Mouse (Mus musculus) stomach, embryonic 15.5 days (tissue): ENCODE results near the gene Lrriq3. TPM values are rescaled to one million over a fixed set of nuclear protein-coding genes. Genes with fewer than 3 reads are reported as not detected.

Experiments used
- ATAC-seq: fragments of 200-750 bp; cut with Nextera tagmentation; 2 replicates; pipeline ENCODE4 v1.8.0; 2017; ENCODE audit warnings: low read depth, moderate number of reproducible peaks, moderate TSS enrichment; ENCODE audit not compliant: insufficient read depth, low FRiP score
- H3K27ac ChIP-seq: fragments of 300-500 bp; sonication (generic); 2 replicates; pipeline ENCODE4 v1.5.1; 2015; ENCODE audit warnings: mild to moderate bottlenecking, inconsistent platforms
- H3K27me3 ChIP-seq: fragments of 300-500 bp; sonication (generic); replicated peaks from 2 replicates; pipeline ENCODE4 v1.6.1; 2015; ENCODE audit warnings: inconsistent platforms
- H3K36me3 ChIP-seq: fragments of 300-500 bp; sonication (generic); 2 replicates; pipeline ENCODE4 v1.6.1; 2015; ENCODE audit warnings: inconsistent platforms
- H3K4me1 ChIP-seq: fragments of 300-500 bp; sonication (generic); 2 replicates; pipeline ENCODE4 v1.6.1; 2015; ENCODE audit warnings: inconsistent platforms
- H3K4me2 ChIP-seq: fragments of 300-500 bp; sonication (generic); 2 replicates; pipeline ENCODE4 v1.6.1; 2015; ENCODE audit warnings: mild to moderate bottlenecking, inconsistent platforms
- H3K4me3 ChIP-seq: fragments of 300-500 bp; sonication (generic); replicated peaks from 2 replicates; pipeline ENCODE4 v1.5.1; 2015; ENCODE audit warnings: inconsistent platforms
- H3K9ac ChIP-seq: fragments of 300-500 bp; sonication (generic); 2 replicates; pipeline ENCODE4 v1.6.1; 2015; ENCODE audit warnings: inconsistent platforms
- H3K9me3 ChIP-seq: fragments of 300-500 bp; sonication (generic); 2 replicates; pipeline ENCODE4 v1.6.1; 2016; ENCODE audit warnings: inconsistent platforms
- WGBS: fragments of 180-500 bp; shearing (Covaris S2); methylation state at CpG from one replicate; pipeline ENCODE4 v1.1.7; 2015; 5-methylcytosine and 5-hydroxymethylcytosine counted together
- polyA plus RNA-seq: library from polyadenylated mRNA; unstranded; fragments of >200 nt; fragmentation: Nextera tagmentation; extraction: Ambion mirVana; gene quantifications from 2 replicates; pipeline ENCODE4 v1.2.1, GENCODE M21; 2015

The Lrriq3 gene
- polyA plus RNA-seq, result 0.87 and 0.95 TPM in 2 replicates

DNA sequence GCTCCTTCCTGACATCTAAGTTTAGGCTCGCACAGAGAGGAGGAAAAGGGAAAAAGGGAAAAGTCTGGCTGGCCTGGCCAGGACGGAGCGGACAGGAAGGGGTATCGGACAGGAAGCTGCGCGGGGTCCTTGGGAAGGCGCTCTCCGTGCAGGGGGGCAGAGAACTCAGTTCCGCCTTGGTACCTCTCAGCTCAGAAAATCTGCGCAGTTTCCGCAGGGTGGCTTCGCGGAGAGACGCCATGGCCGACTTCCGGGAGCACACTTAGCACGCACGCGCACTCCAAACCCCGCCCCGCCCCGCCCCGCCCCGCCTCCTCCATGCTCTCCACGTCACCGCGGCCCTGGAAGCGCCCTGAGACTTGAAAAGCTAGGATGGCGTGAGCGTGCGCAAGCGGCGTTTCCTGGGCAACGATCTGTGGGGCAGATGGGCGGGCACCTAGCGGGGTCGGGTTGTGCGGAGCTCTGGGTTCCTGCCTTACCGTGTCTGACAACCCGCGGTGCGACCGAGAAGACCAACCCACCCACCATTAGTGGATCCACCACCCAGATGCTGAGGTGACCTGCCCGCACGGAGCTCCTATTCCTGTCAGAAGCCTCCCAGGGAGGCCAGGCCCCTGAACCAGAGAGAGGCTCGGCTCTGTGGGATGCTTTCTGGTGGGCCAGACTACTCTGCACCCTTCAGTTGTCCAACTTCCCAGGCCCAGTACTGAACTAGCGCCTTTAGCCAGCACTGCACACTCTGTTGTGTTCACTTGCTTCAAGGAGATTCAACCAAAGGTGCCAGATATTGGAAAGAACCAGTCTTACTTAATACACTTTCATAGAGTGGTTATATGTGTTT, at the start of gene Lrriq3, which contains the start of gene Fpgt:
Gene Lrriq3 (plus strand): TSS at position 319 of the 841 bp plus-strand sequence.
Gene Fpgt (minus strand): TSS at position 288 of the 841 bp plus-strand sequence.
- Histone ChIP-seq H3K27me3 (no peaks in the 10 kb centered on the region), H3K9ac (peak within 1 kb of the TSS; percentile 46), H3K27ac (peak within 1 kb of the TSS; percentile 69), H3K9me3 (no peaks in the 10 kb centered on the region), H3K4me3 (peak within 1 kb of the TSS; percentile 73), H3K36me3 (no peaks in the 10 kb centered on the region), H3K4me2 (peak within 1 kb of the TSS; percentile 73), H3K4me1 (no peaks in the 10 kb centered on the region)
- peak; percentile 99 for ATAC-seq
- 1% methylated on average over 47 of the region's 47 CpGs for WGBS

DNA sequence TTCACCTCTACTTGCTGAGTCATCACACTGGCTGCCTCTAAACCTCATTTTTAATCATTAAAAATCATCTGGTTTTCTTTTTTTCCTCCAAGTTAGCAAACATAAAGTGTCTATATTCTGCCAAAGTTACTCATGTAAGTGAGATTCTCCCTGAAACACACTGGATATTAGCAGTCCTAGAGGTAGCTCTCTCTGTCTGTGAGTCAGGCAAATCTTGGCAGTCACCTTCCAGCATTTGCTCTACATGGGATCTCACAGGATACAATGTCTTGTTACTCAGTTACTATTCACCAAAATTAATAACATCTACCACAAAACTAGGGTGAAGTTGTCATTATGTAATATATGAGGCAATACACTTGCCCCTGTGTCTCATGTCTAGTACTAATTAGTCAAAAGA, 41.2 kb upstream of the Lrriq3 start:
- no peaks in the 10 kb centered on the region for H3K27me3 ChIP-seq
- H3K36me3 ChIP-seq, result no peaks in the 10 kb centered on the region
- no peak for ATAC-seq
- no peaks in the 10 kb centered on the region for H3K9me3 ChIP-seq
- H3K4me2 ChIP-seq, result no peak overlapping the region
- H3K4me3 ChIP-seq, result no peak overlapping the region
- no peak overlapping the region for H3K9ac ChIP-seq
- no peaks in the 10 kb centered on the region for H3K4me1 ChIP-seq
- H3K27ac ChIP-seq, result no peak overlapping the region

DNA sequence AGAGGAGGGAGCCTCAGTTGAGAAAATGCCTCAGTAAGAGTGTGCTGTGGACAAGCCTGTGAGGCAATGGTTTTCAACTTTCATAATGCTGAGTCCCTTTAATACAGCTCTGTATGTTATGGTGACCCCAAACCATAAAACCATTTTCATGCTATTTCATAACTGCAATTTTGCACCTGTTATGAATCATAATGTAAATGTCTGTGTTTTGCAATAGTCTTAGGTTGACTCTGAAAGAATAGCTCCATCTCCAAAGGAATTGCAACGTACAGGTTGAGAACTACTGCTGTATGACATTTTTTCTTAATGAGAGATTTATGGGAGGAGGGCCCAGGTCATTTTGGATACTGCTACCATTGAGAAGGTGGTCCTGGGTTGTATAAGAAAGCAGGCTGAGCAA, 40.0 kb upstream of the Lrriq3 start:
- Histone ChIP-seq H3K4me2 (no peak overlapping the region), H3K27me3 (no peaks in the 10 kb centered on the region), H3K9me3 (no peaks in the 10 kb centered on the region), H3K27ac (no peak overlapping the region), H3K9ac (no peak overlapping the region), H3K4me3 (no peak overlapping the region), H3K36me3 (no peaks in the 10 kb centered on the region), H3K4me1 (no peaks in the 10 kb centered on the region)
- ATAC-seq, result no peak
- WGBS, result 53% methylated on average over 1 of the region's 1 CpGs

DNA sequence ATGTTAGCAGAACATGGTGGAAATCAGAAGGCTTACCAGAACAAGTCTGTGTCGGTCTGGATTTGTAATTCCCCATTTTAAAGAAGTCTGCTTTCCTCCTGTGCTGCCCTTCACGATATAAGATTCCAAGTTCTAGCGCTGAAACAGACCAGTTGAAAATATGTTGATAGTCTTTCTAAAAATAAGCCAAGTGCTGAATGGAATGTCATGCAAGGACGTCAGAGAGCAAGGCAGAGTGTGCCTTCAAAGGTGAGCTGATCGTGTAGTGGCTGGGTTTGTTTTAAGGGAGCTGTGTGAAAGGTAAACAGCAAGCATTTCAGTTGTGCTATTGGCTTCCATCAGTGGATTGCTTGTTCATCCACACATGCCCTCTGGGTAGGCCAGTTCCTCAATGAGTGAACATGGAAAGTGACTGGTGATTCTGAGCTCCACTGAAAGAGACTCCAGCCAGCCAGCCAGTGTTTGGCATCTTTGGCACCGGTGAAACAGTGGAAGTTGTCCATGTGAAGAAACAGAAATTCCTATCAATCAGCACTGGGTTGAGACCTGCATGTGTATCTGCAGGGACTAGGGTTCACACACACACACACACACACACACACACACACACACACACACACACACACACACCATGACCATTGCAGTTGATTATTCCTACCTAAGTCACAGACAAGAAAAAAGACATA, 37.9 kb upstream of the Lrriq3 start, which contains the start of gene Tnni3k:
Gene Tnni3k (minus strand): TSS at position 177 of the 686 bp plus-strand sequence.
- H3K4me3 ChIP-seq, result no peak within 1 kb of the TSS
- H3K9ac ChIP-seq, result no peak within 1 kb of the TSS
- no peak within 1 kb of the TSS for H3K27ac ChIP-seq
- ATAC-seq, result no peak
- no peaks in the 10 kb centered on the region for H3K9me3 ChIP-seq
- no peak within 1 kb of the TSS for H3K4me2 ChIP-seq
- H3K36me3 ChIP-seq, result no peaks in the 10 kb centered on the region
- H3K4me1 ChIP-seq, result no peaks in the 10 kb centered on the region
- no peaks in the 10 kb centered on the region for H3K27me3 ChIP-seq
- 63% methylated on average over 6 of the region's 6 CpGs for WGBS

DNA sequence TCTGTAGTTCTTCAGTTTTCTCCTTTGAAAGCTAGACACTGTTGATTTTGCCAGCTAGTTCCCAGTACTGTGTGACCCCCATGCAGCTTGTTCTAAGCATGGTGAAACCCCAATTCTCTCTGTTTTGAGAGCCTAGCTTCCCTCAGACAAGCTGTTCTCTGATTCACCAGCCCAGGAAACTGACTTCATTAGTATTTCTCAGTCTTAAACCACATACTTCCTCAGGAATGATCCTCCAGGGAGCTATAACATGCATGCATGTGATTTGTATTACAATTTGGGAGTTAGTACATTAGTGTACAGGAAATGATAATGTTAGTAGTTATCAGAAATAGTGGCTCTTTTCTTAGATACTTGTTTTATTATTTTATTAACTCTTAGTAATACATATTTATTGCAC, 36.6 kb upstream of the Lrriq3 start:
- ATAC-seq, result no peak
- Histone ChIP-seq H3K27ac (no peak overlapping the region), H3K9me3 (no peaks in the 10 kb centered on the region)

DNA sequence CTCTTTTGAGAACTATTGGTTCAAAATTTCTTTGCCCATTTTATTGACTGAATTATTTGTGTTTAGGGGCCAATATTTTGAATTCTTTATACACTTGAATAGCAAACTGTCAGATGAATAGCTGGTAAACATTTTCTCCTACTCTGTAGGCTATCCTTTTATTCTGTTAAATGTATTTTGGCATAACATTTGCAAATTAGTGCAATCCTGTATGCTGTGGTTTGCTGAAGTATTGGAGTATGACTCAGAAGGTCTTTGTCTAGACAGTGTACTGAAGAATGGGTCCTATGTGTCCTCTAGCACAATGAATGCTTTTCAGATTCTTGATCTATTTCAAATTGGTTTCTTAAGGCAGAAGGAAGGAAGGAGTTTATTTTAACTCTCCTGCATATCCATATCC, 35.7 kb upstream of the Lrriq3 start:
- Histone ChIP-seq H3K27ac (no peak overlapping the region), H3K4me3 (no peak overlapping the region), H3K27me3 (no peaks in the 10 kb centered on the region), H3K36me3 (no peaks in the 10 kb centered on the region), H3K9ac (no peak overlapping the region), H3K4me1 (no peaks in the 10 kb centered on the region), H3K4me2 (no peak overlapping the region), H3K9me3 (no peaks in the 10 kb centered on the region)
- ATAC-seq, result no peak

More for the DNA sequence above, 36.6 kb upstream of the Lrriq3 start:
- Histone ChIP-seq H3K4me3 (no peak overlapping the region), H3K4me1 (no peaks in the 10 kb centered on the region), H3K27me3 (no peaks in the 10 kb centered on the region), H3K9ac (no peak overlapping the region), H3K4me2 (no peak overlapping the region), H3K36me3 (no peaks in the 10 kb centered on the region)

DNA sequence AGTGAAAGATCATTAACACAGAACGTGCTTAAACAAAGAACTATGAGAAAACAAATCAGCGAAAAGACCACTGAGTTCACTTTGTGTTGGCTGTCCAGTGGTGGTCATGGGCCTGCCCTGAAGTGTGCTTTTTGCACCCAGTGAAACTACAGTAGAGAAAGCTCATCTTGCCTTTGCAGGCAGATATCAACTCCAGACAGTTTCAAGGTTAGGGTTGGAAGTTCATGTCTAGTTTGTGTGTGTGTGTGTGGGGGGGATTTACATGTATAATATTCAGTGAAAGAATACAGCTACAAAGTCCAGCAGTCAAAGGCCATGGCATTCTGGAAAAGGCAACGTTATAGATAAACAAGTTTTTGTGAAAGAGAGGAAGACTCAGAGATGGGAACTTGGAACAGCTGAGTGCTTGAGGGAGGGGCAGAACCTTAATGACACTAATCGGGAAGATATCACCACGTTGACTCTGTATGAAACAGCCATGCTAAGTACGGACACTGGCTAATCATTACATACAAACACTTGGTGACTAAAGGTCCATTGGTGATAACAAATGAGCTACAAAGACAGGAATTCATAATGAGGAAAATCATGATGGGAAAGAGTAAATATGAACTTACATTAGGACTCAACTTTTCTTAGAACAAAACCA, 34.3 kb upstream of the Lrriq3 start:
- Histone ChIP-seq H3K4me2 (no peak overlapping the region), H3K4me3 (no peak overlapping the region), H3K27me3 (no peaks in the 10 kb centered on the region), H3K27ac (no peak overlapping the region), H3K9ac (no peak overlapping the region), H3K9me3 (no peaks in the 10 kb centered on the region), H3K36me3 (no peaks in the 10 kb centered on the region), H3K4me1 (no peaks in the 10 kb centered on the region)
- 64% methylated on average over 6 of the region's 6 CpGs for WGBS
- no peak for ATAC-seq

DNA sequence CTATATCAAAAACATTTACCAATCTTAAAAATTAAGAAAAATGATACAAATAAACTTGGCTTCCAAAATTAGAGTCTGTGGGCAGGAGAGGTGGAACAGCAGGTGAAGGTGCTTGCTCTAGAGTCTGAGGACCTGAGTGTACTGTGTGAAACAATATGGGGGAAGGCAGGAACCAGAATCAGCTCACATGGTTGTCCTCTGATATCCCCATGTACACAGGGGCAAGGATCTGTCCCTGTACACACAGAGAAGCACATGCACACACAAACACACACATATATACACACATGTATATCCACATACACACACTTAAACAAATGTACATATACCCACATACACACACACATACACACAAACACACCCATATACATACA, 33.8 kb upstream of the Lrriq3 start:
- H3K4me1 ChIP-seq, result no peaks in the 10 kb centered on the region
- H3K9ac ChIP-seq, result no peak overlapping the region
- H3K9me3 ChIP-seq, result no peaks in the 10 kb centered on the region
- no peak overlapping the region for H3K4me2 ChIP-seq
- no peaks in the 10 kb centered on the region for H3K27me3 ChIP-seq
- ATAC-seq, result no peak
- no peak overlapping the region for H3K27ac ChIP-seq
- H3K4me3 ChIP-seq, result no peak overlapping the region
- no peaks in the 10 kb centered on the region for H3K36me3 ChIP-seq

DNA sequence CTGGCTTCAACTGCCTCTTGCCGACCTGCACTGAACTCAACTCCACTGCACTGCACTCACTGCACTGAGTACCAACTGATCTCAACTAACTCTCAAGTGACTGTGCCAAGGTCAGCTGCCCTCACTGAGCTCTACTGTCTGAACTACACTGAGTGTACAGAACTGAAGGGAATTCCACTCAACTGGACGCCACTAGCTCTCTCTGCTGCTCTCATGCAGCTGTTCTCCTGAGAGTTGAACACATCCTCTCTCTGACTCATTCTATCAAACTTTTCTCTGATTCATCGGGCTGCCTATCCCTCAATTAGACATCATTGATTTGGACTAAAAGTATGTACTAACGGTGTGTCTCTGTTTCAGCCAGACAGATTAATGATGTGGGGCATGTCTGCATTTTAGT, 15.3 kb upstream of the Lrriq3 start:
- Histone ChIP-seq H3K27me3 (no peaks in the 10 kb centered on the region), H3K9ac (no peak overlapping the region), H3K4me1 (no peaks in the 10 kb centered on the region), H3K4me3 (no peak overlapping the region), H3K36me3 (no peaks in the 10 kb centered on the region), H3K4me2 (no peak overlapping the region), H3K27ac (no peak overlapping the region), H3K9me3 (no peaks in the 10 kb centered on the region)
- no peak for ATAC-seq
- 73% methylated on average over 4 of the region's 4 CpGs for WGBS

DNA sequence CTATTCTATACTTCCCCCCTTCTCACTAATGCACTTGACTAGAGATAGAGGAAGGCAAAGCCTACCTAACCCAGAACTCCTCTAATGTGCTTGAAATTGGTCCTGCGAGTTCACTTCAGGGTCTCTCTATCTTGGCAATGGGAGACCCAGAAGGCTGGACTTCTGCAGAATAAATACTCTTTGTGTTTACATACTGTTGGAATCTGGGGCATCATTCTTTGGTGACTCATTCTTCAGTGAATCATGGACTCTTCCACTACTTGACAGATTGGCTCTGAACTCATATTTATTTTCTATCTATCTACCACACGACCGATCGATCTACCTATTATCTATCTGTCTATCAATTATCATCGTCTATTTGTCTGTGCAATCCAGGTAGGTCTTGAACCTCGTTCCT, 1.2 kb upstream of the Lrriq3 start:
- no peaks in the 10 kb centered on the region for H3K27me3 ChIP-seq
- ATAC-seq, result no peak
- H3K27ac ChIP-seq, result no peak overlapping the region
- H3K36me3 ChIP-seq, result peaks cover 8% of the 10 kb centered on the region; the same call in 1 of the 2 replicates
- H3K4me1 ChIP-seq, result no peaks in the 10 kb centered on the region
- no peaks in the 10 kb centered on the region for H3K9me3 ChIP-seq
- H3K4me2 ChIP-seq, result peak overlapping the region; percentile 73
- H3K4me3 ChIP-seq, result peak overlapping the region; percentile 73; the same call in 1 of the 2 replicates
- WGBS, result 93% methylated on average over 6 of the region's 6 CpGs
- no peak overlapping the region for H3K9ac ChIP-seq

DNA sequence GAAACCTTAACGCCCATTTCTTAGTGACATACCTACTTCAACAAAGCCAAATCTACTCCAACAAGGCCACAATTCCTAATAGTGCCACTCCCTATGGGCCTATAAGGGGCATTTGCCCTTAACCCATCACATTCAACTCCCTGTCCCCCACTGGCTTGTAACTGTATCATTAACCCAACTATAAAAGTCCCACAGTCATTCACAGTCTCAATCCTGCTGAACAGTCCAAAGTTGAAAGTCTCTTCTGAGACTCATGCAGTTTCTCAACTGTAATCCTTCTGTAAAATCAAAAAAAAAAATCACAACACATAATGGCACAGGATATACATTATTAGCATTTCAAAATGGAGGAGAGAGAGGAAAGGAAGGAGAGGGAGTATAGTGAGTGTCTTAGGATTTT, 6.0 kb downstream of the Lrriq3 start:
- no peaks in the 10 kb centered on the region for H3K27me3 ChIP-seq
- no peak for ATAC-seq
- H3K9ac ChIP-seq, result no peak overlapping the region
- no peaks in the 10 kb centered on the region for H3K36me3 ChIP-seq
- no peaks in the 10 kb centered on the region for H3K4me1 ChIP-seq
- no peaks in the 10 kb centered on the region for H3K9me3 ChIP-seq
- no peak overlapping the region for H3K27ac ChIP-seq
- WGBS, result 87% methylated on average over 1 of the region's 1 CpGs
- H3K4me2 ChIP-seq, result no peak overlapping the region
- H3K4me3 ChIP-seq, result no peak overlapping the region

DNA sequence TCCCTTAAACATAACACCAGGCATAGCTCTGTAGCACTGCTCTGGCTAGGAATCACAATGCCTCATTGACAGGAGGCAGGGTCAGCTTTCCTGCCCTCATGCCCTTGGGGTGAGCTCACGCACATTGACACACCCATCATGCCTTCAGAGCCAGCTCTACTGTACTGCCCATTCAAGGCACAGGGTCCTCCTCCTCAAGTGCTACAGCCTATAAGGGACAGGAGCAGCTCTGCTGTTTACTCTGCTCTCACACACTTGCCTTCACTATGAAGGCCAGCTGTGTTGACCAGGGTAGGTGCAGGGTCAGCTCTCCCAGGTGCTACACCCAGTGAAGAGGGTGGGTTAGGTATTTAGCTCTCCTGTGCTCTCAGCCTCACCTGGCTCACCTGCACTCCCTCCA, 12.7 kb downstream of the Lrriq3 start:
- peak; percentile 60; the same call in 1 of the 2 replicates for ATAC-seq
- H3K4me3 ChIP-seq, result no peak overlapping the region
- no peaks in the 10 kb centered on the region for H3K4me1 ChIP-seq
- no peaks in the 10 kb centered on the region for H3K36me3 ChIP-seq
- H3K27me3 ChIP-seq, result no peaks in the 10 kb centered on the region
- H3K9me3 ChIP-seq, result no peaks in the 10 kb centered on the region
- 38% methylated on average over 1 of the region's 1 CpGs for WGBS
- no peak overlapping the region for H3K4me2 ChIP-seq
- H3K27ac ChIP-seq, result no peak overlapping the region
- no peak overlapping the region for H3K9ac ChIP-seq
